Mouse (Mus musculus) liver, adult 2 months (tissue): ENCODE data around the gene Celf1.
"Not testable (repeated sequence)": the region's sequence is repeated elsewhere in the genome, so short reads cannot be mapped to it uniquely, and the experiment has no call there.

ENCODE experiments used
- CTCF ChIP-seq: fragments of 200-500 bp; IDR thresholded peaks from 2 replicates; pipeline ENCODE4 v1.5.1; 2011; ENCODE audit warnings: low read depth, low read length, control low read depth
- POLR2A ChIP-seq: fragments of 200-500 bp; IDR thresholded peaks from 2 replicates; pipeline ENCODE4 v1.6.1; 2011; ENCODE audit warnings: low read length, control low read depth; ENCODE audit not compliant: insufficient read depth; ENCODE audit errors: extremely low read depth

- not testable (repeated sequence) for TF ChIP-seq POLR2A, CTCF
Observed at GRCm38 (mm10) chr2:91045805-91046204, 105.6 kb downstream of the Celf1 start.
